Mouse (Mus musculus) megakaryocyte, embryonic 14.5 days (primary cell): ENCODE data around the gene Mad1l1. TPM values are rescaled to one million over a fixed set of nuclear protein-coding genes. Genes with fewer than 3 reads are reported as not detected.

Experiments used
- H3K27me3 ChIP-seq: replicated peaks from 2 replicates; pipeline ENCODE3; 2012; ENCODE audit warnings: inconsistent platforms
- H3K36me3 ChIP-seq: replicated peaks from 2 replicates; pipeline ENCODE3; 2012; ENCODE audit warnings: low read length, inconsistent platforms, mixed read lengths
- H3K4me1 ChIP-seq: 2 replicates; pipeline ENCODE4 v1.6.1; 2012; ENCODE audit warnings: inconsistent platforms
- H3K4me3 ChIP-seq: replicated peaks from 2 replicates; pipeline ENCODE3; 2012; ENCODE audit warnings: moderate library complexity, mild to moderate bottlenecking, inconsistent platforms
- H3K9me3 ChIP-seq: 2 replicates; pipeline ENCODE4 v1.6.1; 2012; ENCODE audit warnings: inconsistent platforms
- FLI1 ChIP-seq: IDR thresholded peaks from 2 replicates; pipeline ENCODE4 v1.6.1; 2012; ENCODE audit warnings: low read length, inconsistent platforms, mixed read lengths
- GATA1 ChIP-seq: IDR thresholded peaks from 3 replicates; pipeline ENCODE4 v1.6.1; 2012; ENCODE audit warnings: mixed read lengths, low read length, inconsistent platforms, borderline replicate concordance
- polyA plus RNA-seq: library from polyadenylated mRNA; stranded (reverse); fragments of >175 nt; gene quantifications from 2 replicates; pipeline ENCODE4 v1.2.3, GENCODE M21; 2012; ENCODE audit warnings: low replicate concordance; ENCODE audit not compliant: insufficient read depth

The Mad1l1 gene
- polyA plus RNA-seq, 1 experiment: 10.3 TPM

GRCm38 (mm10) chr5:140087242-140087641 is 234.1 kb downstream of the Mad1l1 start:
- no peaks in the 10 kb centered on the region for H3K27me3 ChIP-seq
- TF ChIP-seq GATA1 (no peak), FLI1 (no peak)
- H3K4me1 ChIP-seq: peaks cover 11% of the 10 kb centered on the region
- H3K4me3 ChIP-seq: no peak overlapping the region
- no peaks in the 10 kb centered on the region for H3K9me3 ChIP-seq
- peaks cover 77% of the 10 kb centered on the region for H3K36me3 ChIP-seq

GRCm38 (mm10) chr5:140084341-140084740 is 237.0 kb downstream of the Mad1l1 start:
- TF ChIP-seq FLI1 (no peak), GATA1 (no peak)
- H3K4me1 ChIP-seq: peaks cover 14% of the 10 kb centered on the region
- H3K4me3 ChIP-seq: no peak overlapping the region
- no peaks in the 10 kb centered on the region for H3K27me3 ChIP-seq
- peaks cover 83% of the 10 kb centered on the region for H3K36me3 ChIP-seq
- no peaks in the 10 kb centered on the region for H3K9me3 ChIP-seq

GRCm38 (mm10) chr5:140083911-140084310 is 237.4 kb downstream of the Mad1l1 start:
- H3K36me3 ChIP-seq: peaks cover 81% of the 10 kb centered on the region
- TF ChIP-seq FLI1 (no peak), GATA1 (no peak)
- H3K4me3 ChIP-seq: no peak overlapping the region
- H3K9me3 ChIP-seq: no peaks in the 10 kb centered on the region
- no peaks in the 10 kb centered on the region for H3K27me3 ChIP-seq
- peaks cover 14% of the 10 kb centered on the region for H3K4me1 ChIP-seq

GRCm38 (mm10) chr5:140082204-140082812 is 239.0 kb downstream of the Mad1l1 start:
- peaks cover 74% of the 10 kb centered on the region for H3K36me3 ChIP-seq
- TF ChIP-seq GATA1 (no peak), FLI1 (no peak)
- H3K9me3 ChIP-seq: no peaks in the 10 kb centered on the region
- no peaks in the 10 kb centered on the region for H3K27me3 ChIP-seq
- H3K4me1 ChIP-seq: peaks cover 14% of the 10 kb centered on the region
- H3K4me3 ChIP-seq: no peak overlapping the region

GRCm38 (mm10) chr5:140081084-140081483 is 240.3 kb downstream of the Mad1l1 start:
- Histone ChIP-seq H3K4me1 (peaks cover 14% of the 10 kb centered on the region), H3K9me3 (no peaks in the 10 kb centered on the region), H3K4me3 (no peak overlapping the region), H3K27me3 (no peaks in the 10 kb centered on the region), H3K36me3 (peaks cover 66% of the 10 kb centered on the region)
- no peak for TF ChIP-seq FLI1

GRCm38 (mm10) chr5:140079511-140079910 is 241.8 kb downstream of the Mad1l1 start:
- no peak overlapping the region for H3K4me3 ChIP-seq
- peaks cover 69% of the 10 kb centered on the region for H3K36me3 ChIP-seq
- no peaks in the 10 kb centered on the region for H3K9me3 ChIP-seq
- no peak for TF ChIP-seq FLI1
- no peaks in the 10 kb centered on the region for H3K27me3 ChIP-seq
- peaks cover 8% of the 10 kb centered on the region; the same call in 1 of the 2 replicates for H3K4me1 ChIP-seq

GRCm38 (mm10) chr5:140078406-140078805 is 242.9 kb downstream of the Mad1l1 start:
- Histone ChIP-seq H3K27me3 (no peaks in the 10 kb centered on the region), H3K4me3 (no peak overlapping the region), H3K4me1 (peaks cover 18% of the 10 kb centered on the region), H3K9me3 (no peaks in the 10 kb centered on the region), H3K36me3 (peaks cover 62% of the 10 kb centered on the region)
- TF ChIP-seq GATA1 (no peak), FLI1 (no peak)

- Histone ChIP-seq H3K9me3 (no peaks in the 10 kb centered on the region), H3K4me3 (no peak overlapping the region), H3K27me3 (no peaks in the 10 kb centered on the region), H3K4me1 (peaks cover 21% of the 10 kb centered on the region), H3K36me3 (peaks cover 51% of the 10 kb centered on the region)
- no peak for TF ChIP-seq FLI1
- TF ChIP-seq GATA1: no peak
Measured at GRCm38 (mm10) chr5:140076438-140076837, 244.9 kb downstream of the Mad1l1 start.

GRCm38 (mm10) chr5:140073671-140074116 is 247.7 kb downstream of the Mad1l1 start:
- Histone ChIP-seq H3K9me3 (no peaks in the 10 kb centered on the region), H3K27me3 (no peaks in the 10 kb centered on the region), H3K4me1 (peaks cover 23% of the 10 kb centered on the region), H3K4me3 (no peak overlapping the region), H3K36me3 (peaks cover 47% of the 10 kb centered on the region)
- no peak for TF ChIP-seq FLI1
- TF ChIP-seq GATA1: no peak

GRCm38 (mm10) chr5:140073148-140073670 is 248.1 kb downstream of the Mad1l1 start:
- no peak overlapping the region for H3K4me3 ChIP-seq

GRCm38 (mm10) chr5:140068506-140068905 is 252.8 kb downstream of the Mad1l1 start:
- Histone ChIP-seq H3K27me3 (peaks cover 2% of the 10 kb centered on the region), H3K36me3 (peaks cover 48% of the 10 kb centered on the region), H3K4me3 (no peak overlapping the region), H3K4me1 (peaks cover 38% of the 10 kb centered on the region), H3K9me3 (no peaks in the 10 kb centered on the region)
- TF ChIP-seq FLI1 (no peak), GATA1 (no peak)

More at GRCm38 (mm10) chr5:140073148-140073670, 248.1 kb downstream of the Mad1l1 start:
- TF ChIP-seq GATA1: no peak
- no peak for TF ChIP-seq FLI1
- no peaks in the 10 kb centered on the region for H3K27me3 ChIP-seq
- no peaks in the 10 kb centered on the region for H3K9me3 ChIP-seq
- peaks cover 23% of the 10 kb centered on the region for H3K4me1 ChIP-seq
- H3K36me3 ChIP-seq: peaks cover 42% of the 10 kb centered on the region
